Mouse (Mus musculus) midbrain, embryonic 13.5 days (tissue): ENCODE measurements at regions not wholly inside any gene's neighbourhood (a gene's known extent, or its start where the extent isn't known, plus 50 kb on each side); places are given as distances from the start of the nearest gene placed in this dataset. TPM values are rescaled to one million over a fixed set of nuclear protein-coding genes. Genes with fewer than 3 reads are reported as not detected.

Experiments used
- ATAC-seq: fragments of 200-750 bp; cut with Nextera tagmentation; 2 replicates; pipeline ENCODE4 v1.8.0; 2017; ENCODE audit warnings: mild to moderate bottlenecking, moderate TSS enrichment, moderate library complexity
- H3K27ac ChIP-seq: fragments of 300-500 bp; sonication (generic); 2 replicates; pipeline ENCODE4 v1.5.1; 2015; ENCODE audit warnings: inconsistent platforms, mild to moderate bottlenecking, moderate library complexity
- H3K27me3 ChIP-seq: fragments of 300-500 bp; sonication (generic); 2 replicates; pipeline ENCODE4 v1.6.1; 2015; ENCODE audit warnings: mild to moderate bottlenecking, inconsistent platforms
- H3K36me3 ChIP-seq: fragments of 300-500 bp; sonication (generic); 2 replicates; pipeline ENCODE4 v1.6.1; 2015; ENCODE audit warnings: mild to moderate bottlenecking, inconsistent platforms
- H3K4me1 ChIP-seq: fragments of 300-500 bp; sonication (generic); replicated peaks from 2 replicates; pipeline ENCODE4 v1.6.1; 2015; ENCODE audit warnings: inconsistent platforms
- H3K4me2 ChIP-seq: fragments of 300-500 bp; sonication (generic); replicated peaks from 2 replicates; pipeline ENCODE4 v1.6.1; 2015; ENCODE audit warnings: moderate library complexity, mild to moderate bottlenecking, inconsistent platforms
- H3K4me3 ChIP-seq: fragments of 300-500 bp; sonication (generic); replicated peaks from 2 replicates; pipeline ENCODE4 v1.5.1; 2015; ENCODE audit warnings: mild to moderate bottlenecking, inconsistent platforms
- H3K9ac ChIP-seq: fragments of 300-500 bp; sonication (generic); replicated peaks from 2 replicates; pipeline ENCODE4 v1.6.1; 2015; ENCODE audit warnings: mild to moderate bottlenecking, inconsistent platforms
- H3K9me3 ChIP-seq: fragments of 300-500 bp; sonication (generic); 2 replicates; pipeline ENCODE4 v1.6.1; 2016; ENCODE audit warnings: mild to moderate bottlenecking, inconsistent platforms
- WGBS: fragments of 180-500 bp; shearing (Covaris S2); methylation state at CpG from one replicate; pipeline ENCODE4 v1.1.7; 2015; 5-methylcytosine and 5-hydroxymethylcytosine counted together
- microRNA-seq: library from miRNA; unstranded; fragments of <30 nt; microRNA quantifications from one replicate; pipeline ENCODE4, GENCODE M21; 2016

- Histone ChIP-seq H3K9ac (no peak overlapping the region), H3K9me3 (0 out of 2 replicates have a peak, but pooled peaks cover 4% of the 10 kb centered on the region), H3K4me2 (no peak overlapping the region), H3K27ac (no peak overlapping the region), H3K4me1 (0 out of 2 replicates have a peak, but pooled peaks cover 5% of the 10 kb centered on the region), H3K27me3 (peaks cover 3% of the 10 kb centered on the region; the same call in 1 of the 2 replicates), H3K36me3 (no peaks in the 10 kb centered on the region), H3K4me3 (no peak overlapping the region)
- WGBS = 4% methylated on average over 3 of the region's 3 CpGs
- ATAC-seq = no peak
Observed at GRCm38 (mm10) chr13:90660950-90661349, 244.2 kb downstream of the Atp6ap1l start.

- 71% methylated on average over 5 of the region's 5 CpGs for WGBS
- Histone ChIP-seq H3K36me3 (no peaks in the 10 kb centered on the region), H3K9ac (no peak overlapping the region), H3K9me3 (0 out of 2 replicates have a peak, but pooled peaks cover 4% of the 10 kb centered on the region), H3K4me2 (no peak overlapping the region), H3K27ac (no peak overlapping the region), H3K4me3 (no peak overlapping the region), H3K4me1 (0 out of 2 replicates have a peak, but pooled peaks cover 5% of the 10 kb centered on the region), H3K27me3 (peaks cover 3% of the 10 kb centered on the region; the same call in 1 of the 2 replicates)
- no peak for ATAC-seq
Observed at GRCm38 (mm10) chr13:90659087-90659486, 246.1 kb downstream of the Atp6ap1l start.

GRCm38 (mm10) chr13:90646356-90646755 is 258.8 kb downstream of the Atp6ap1l start:
- Histone ChIP-seq H3K9ac (no peak overlapping the region), H3K36me3 (no peaks in the 10 kb centered on the region), H3K4me2 (no peak overlapping the region), H3K27ac (no peak overlapping the region), H3K27me3 (0 out of 2 replicates have a peak, but pooled peaks cover 5% of the 10 kb centered on the region), H3K9me3 (no peaks in the 10 kb centered on the region), H3K4me1 (peaks cover 21% of the 10 kb centered on the region), H3K4me3 (no peak overlapping the region)
- ATAC-seq = no peak
- 76% methylated on average over 4 of the region's 4 CpGs for WGBS

GRCm38 (mm10) chr13:90644216-90644615 is 260.9 kb downstream of the Atp6ap1l start:
- peak; percentile 7 for ATAC-seq
- Histone ChIP-seq H3K4me2 (no peak overlapping the region), H3K27ac (no peak overlapping the region), H3K27me3 (0 out of 2 replicates have a peak, but pooled peaks cover 7% of the 10 kb centered on the region), H3K36me3 (no peaks in the 10 kb centered on the region), H3K4me3 (no peak overlapping the region), H3K9ac (no peak overlapping the region), H3K9me3 (no peaks in the 10 kb centered on the region), H3K4me1 (peaks cover 21% of the 10 kb centered on the region)

- Histone ChIP-seq H3K27ac (no peak overlapping the region), H3K4me3 (no peak overlapping the region), H3K9me3 (no peaks in the 10 kb centered on the region), H3K9ac (no peak overlapping the region), H3K36me3 (no peaks in the 10 kb centered on the region), H3K4me2 (no peak overlapping the region), H3K27me3 (0 out of 2 replicates have a peak, but pooled peaks cover 7% of the 10 kb centered on the region), H3K4me1 (peaks cover 21% of the 10 kb centered on the region)
- WGBS = 34% methylated on average over 4 of the region's 4 CpGs
- ATAC-seq = peak; percentile 72
Observed at GRCm38 (mm10) chr13:90643575-90644215, 261.5 kb downstream of the Atp6ap1l start.

GRCm38 (mm10) chr13:90643109-90643508 is 262.0 kb downstream of the Atp6ap1l start:
- Histone ChIP-seq H3K4me1 (peaks cover 21% of the 10 kb centered on the region), H3K4me2 (no peak overlapping the region), H3K9me3 (no peaks in the 10 kb centered on the region), H3K36me3 (no peaks in the 10 kb centered on the region), H3K27ac (peak overlapping the region; percentile 44), H3K4me3 (no peak overlapping the region), H3K27me3 (0 out of 2 replicates have a peak, but pooled peaks cover 7% of the 10 kb centered on the region), H3K9ac (0 out of 2 replicates have a peak overlapping the region, but pooled peaks have one; percentile 10)
- ATAC-seq = peak; percentile 80
- 9% methylated on average over 4 of the region's 4 CpGs for WGBS

- Histone ChIP-seq H3K4me2 (no peak overlapping the region), H3K9me3 (no peaks in the 10 kb centered on the region), H3K4me3 (no peak overlapping the region), H3K27ac (peak overlapping the region; percentile 44), H3K27me3 (0 out of 2 replicates have a peak, but pooled peaks cover 7% of the 10 kb centered on the region), H3K9ac (no peak overlapping the region), H3K36me3 (no peaks in the 10 kb centered on the region), H3K4me1 (peaks cover 21% of the 10 kb centered on the region)
- WGBS = 53% methylated on average over 5 of the region's 5 CpGs
- ATAC-seq = peak; percentile 25; the same call in 1 of the 2 replicates
Observed at GRCm38 (mm10) chr13:90642206-90642823, 262.8 kb downstream of the Atp6ap1l start.

Small RNAs in the stretch of these regions (microRNA-seq; reads per million reads assigned to microRNA genes)
- gene Gm44338 = not detected
